Mouse (Mus musculus) liver, embryonic 11.5 days (tissue): ENCODE measurements around the gene Nol3. TPM values are rescaled to one million over a fixed set of nuclear protein-coding genes. Genes with fewer than 3 reads are reported as not detected.

Experiments used
- ATAC-seq: fragments of 200-750 bp; cut with Nextera tagmentation; replicated peaks from 2 replicates; pipeline ENCODE4 v1.8.0; 2017; ENCODE audit warnings: moderate number of reproducible peaks, mild to moderate bottlenecking, moderate TSS enrichment, moderate library complexity; ENCODE audit not compliant: low FRiP score
- DNase-seq: peaks from one replicate; pipeline ENCODE4 v3.0.0-alpha.2; 2017; ENCODE audit warnings: low spot score
- H3K27ac ChIP-seq: fragments of 300-500 bp; sonication (generic); 2 replicates; pipeline ENCODE4 v1.5.1; 2014; ENCODE audit warnings: mild to moderate bottlenecking, low read depth, low read length, control low read depth
- H3K27me3 ChIP-seq: fragments of 300-500 bp; sonication (generic); replicated peaks from 2 replicates; pipeline ENCODE4 v1.6.1; 2014; ENCODE audit warnings: low read length, mixed read lengths; ENCODE audit not compliant: control insufficient read depth, insufficient read depth
- H3K36me3 ChIP-seq: fragments of 300-500 bp; sonication (generic); 2 replicates; pipeline ENCODE4 v1.6.1; 2014; ENCODE audit warnings: mild to moderate bottlenecking, low read length, moderate library complexity, mixed read lengths; ENCODE audit not compliant: control insufficient read depth, insufficient read depth
- H3K4me1 ChIP-seq: fragments of 300-500 bp; sonication (generic); replicated peaks from 2 replicates; pipeline ENCODE4 v1.6.1; 2014; ENCODE audit warnings: low read length, mixed read lengths; ENCODE audit not compliant: control insufficient read depth, insufficient read depth
- H3K4me2 ChIP-seq: fragments of 300-500 bp; sonication (generic); 2 replicates; pipeline ENCODE4 v1.6.1; 2014; ENCODE audit warnings: mild to moderate bottlenecking, control low read depth, moderate library complexity
- H3K4me3 ChIP-seq: fragments of 300-500 bp; sonication (generic); 2 replicates; pipeline ENCODE4 v1.5.1; 2014; ENCODE audit warnings: low read depth, low read length, control low read depth
- H3K9ac ChIP-seq: fragments of 300-500 bp; sonication (generic); 2 replicates; pipeline ENCODE4 v1.6.1; 2014; ENCODE audit warnings: low read depth, low read length, control low read depth
- H3K9me3 ChIP-seq: fragments of 300-500 bp; sonication (generic); 2 replicates; pipeline ENCODE4 v1.6.1; 2016; ENCODE audit warnings: low read length, inconsistent platforms, mixed read lengths; ENCODE audit not compliant: control insufficient read depth
- WGBS: fragments of 180-500 bp; shearing (Covaris S2); extraction: QIAGEN DNeasy Blood & Tissue Kit; methylation state at CpG from one replicate; pipeline ENCODE4 v1.1.7; 2014; 5-methylcytosine and 5-hydroxymethylcytosine counted together
- microRNA counts: library from miRNA; unstranded; fragments of <30 nt; microRNA quantifications from one replicate; lab custom pipeline; 2015
- microRNA-seq: library from miRNA; unstranded; fragments of <30 nt; microRNA quantifications from one replicate; pipeline ENCODE4, GENCODE M21; 2017; ENCODE audit warnings: borderline number of aligned reads
- polyA plus RNA-seq: library from polyadenylated mRNA; unstranded; fragments of >200 nt; fragmentation: Nextera tagmentation; extraction: Ambion mirVana; gene quantifications from 2 replicates; pipeline ENCODE4 v1.2.1, GENCODE M21; 2014

Nol3 gene
- polyA plus RNA-seq, 1 experiment from 2014 or later: 0.14 TPM

GRCm38 (mm10) chr8:105331469-105331868 lies 55.5 kb downstream of the Nol3 start:
- 93% methylated on average over 22 of the region's 22 CpGs for WGBS
- Histone ChIP-seq H3K27ac (no peak overlapping the region), H3K27me3 (no peaks in the 10 kb centered on the region), H3K4me3 (no peak overlapping the region), H3K9me3 (no peaks in the 10 kb centered on the region), H3K4me2 (no peak overlapping the region), H3K4me1 (peaks cover 6% of the 10 kb centered on the region; the same call in 1 of the 2 replicates), H3K36me3 (peaks cover 29% of the 10 kb centered on the region), H3K9ac (no peak overlapping the region)
- DNase-seq (no peak), ATAC-seq (no peak)

MicroRNA genes within 50 kb of the gene (microRNA counts, 519-probe panel; counts per million panel counts)
- 2,944 counts per million, percentile 11 among the panel's probes with 10 or more counts for microRNA mmu-miR-328 (lab: Ali Mortazavi, UCI)

Small RNA genes within 50 kb of the gene (microRNA-seq; reads per million reads assigned to microRNA genes)
- gene Gm27320 (not detected), gene Mir328 (367 reads per million, percentile 62 among the genes with 10 or more reads in this experiment)

Other genes starting within 250 kb of the Nol3 start
- gene Ces3a, start 227.5 kb upstream of the Nol3 start, polyA plus RNA-seq: not detected in 2 replicates
- not detected in 2 replicates for gene Ces3b, start 192.4 kb upstream of the Nol3 start, polyA plus RNA-seq
- gene Ces4a, start 144.3 kb upstream of the Nol3 start, polyA plus RNA-seq: not detected in 2 replicates
- 31.1 and 32.7 TPM in 2 replicates for gene Cbfb, start 105.5 kb upstream of the Nol3 start, polyA plus RNA-seq
- 24.0 and 25.2 TPM in 2 replicates for gene D230025D16Rik, start 51.0 kb upstream of the Nol3 start, polyA plus RNA-seq
- gene B3gnt9, start 21.0 kb upstream of the Nol3 start, polyA plus RNA-seq: 4.2 and 4.4 TPM in 2 replicates
- gene Tradd, start 11.5 kb upstream of the Nol3 start, polyA plus RNA-seq: 23.1 and 23.2 TPM in 2 replicates
- gene Fbxl8, start 11.5 kb upstream of the Nol3 start, polyA plus RNA-seq: 2.0 and 2.4 TPM in 2 replicates
- 0.19 TPM in 1 of 2 replicates, not detected in the other for gene Hsf4, start 6.3 kb upstream of the Nol3 start, polyA plus RNA-seq
- gene 4931428F04Rik, start 13.7 kb downstream of the Nol3 start, polyA plus RNA-seq: 4.7 and 5.1 TPM in 2 replicates
- 13.7 and 19.6 TPM in 2 replicates for gene Exoc3l, start 20.0 kb downstream of the Nol3 start, polyA plus RNA-seq
- 266 and 301 TPM in 2 replicates for gene E2f4, start 21.5 kb downstream of the Nol3 start, polyA plus RNA-seq
- gene Elmo3, start 29.5 kb downstream of the Nol3 start, polyA plus RNA-seq: 2.6 and 3.0 TPM in 2 replicates
- gene Lrrc29, start 50.1 kb downstream of the Nol3 start, polyA plus RNA-seq: 5.7 and 6.2 TPM in 2 replicates
- 138 and 142 TPM in 2 replicates for gene Tmem208, start 50.2 kb downstream of the Nol3 start, polyA plus RNA-seq
- 2.3 and 3.1 TPM in 2 replicates for gene Fhod1, start 71.8 kb downstream of the Nol3 start, polyA plus RNA-seq
- 1.5 and 1.6 TPM in 2 replicates for gene Slc9a5, start 72.7 kb downstream of the Nol3 start, polyA plus RNA-seq
- 0.30 TPM in 1 of 2 replicates, not detected in the other for gene Plekhg4, start 97.1 kb downstream of the Nol3 start, polyA plus RNA-seq
- not detected in 2 replicates for gene Kctd19, start 137.4 kb downstream of the Nol3 start, polyA plus RNA-seq
- 0.19 TPM in 1 of 2 replicates, not detected in the other for gene Lrrc36, start 137.4 kb downstream of the Nol3 start, polyA plus RNA-seq
- gene Tppp3, start 195.4 kb downstream of the Nol3 start, polyA plus RNA-seq: 3.1 and 3.2 TPM in 2 replicates
- 6.4 and 8.9 TPM in 2 replicates for gene Zdhhc1, start 220.8 kb downstream of the Nol3 start, polyA plus RNA-seq
- 13.8 and 16.4 TPM in 2 replicates for gene Hsd11b2, start 242.6 kb downstream of the Nol3 start, polyA plus RNA-seq